Mouse (Mus musculus): ENCODE measurements around the gene Cmtm6. TPM values are rescaled to one million over a fixed set of nuclear protein-coding genes. Genes with fewer than 3 reads are reported as not detected.
A peak's percentile ranks its signal among the peaks of the same experiment; 100 is the strongest.

Cmtm6 gene
- polyA plus RNA-seq, 1 experiment: 23.9 TPM

DNA sequence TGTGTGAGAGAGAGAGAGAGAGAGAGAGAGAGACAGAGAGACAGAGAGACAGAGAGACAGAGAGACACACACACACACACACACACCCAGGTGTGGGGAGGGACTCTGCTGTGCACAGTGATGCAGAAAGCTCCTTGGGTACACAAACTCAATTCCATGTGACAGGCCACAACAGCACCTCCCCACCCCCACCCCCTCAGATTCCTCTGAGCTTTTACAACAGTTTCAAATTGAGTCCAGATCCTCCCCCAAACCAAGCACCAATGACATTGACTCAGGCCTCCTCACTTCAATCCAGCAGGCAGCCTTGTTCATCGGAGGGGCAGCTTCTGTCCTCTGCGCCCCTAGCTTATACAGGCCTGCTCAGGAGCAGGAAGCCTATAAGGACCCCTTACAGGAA lies 36.6 kb downstream of the Cmtm6 start:
- no peak for DNase-seq (ENCODE audit: extremely low spot score in 1 of 2, low spot score in 1 of 2)

DNA sequence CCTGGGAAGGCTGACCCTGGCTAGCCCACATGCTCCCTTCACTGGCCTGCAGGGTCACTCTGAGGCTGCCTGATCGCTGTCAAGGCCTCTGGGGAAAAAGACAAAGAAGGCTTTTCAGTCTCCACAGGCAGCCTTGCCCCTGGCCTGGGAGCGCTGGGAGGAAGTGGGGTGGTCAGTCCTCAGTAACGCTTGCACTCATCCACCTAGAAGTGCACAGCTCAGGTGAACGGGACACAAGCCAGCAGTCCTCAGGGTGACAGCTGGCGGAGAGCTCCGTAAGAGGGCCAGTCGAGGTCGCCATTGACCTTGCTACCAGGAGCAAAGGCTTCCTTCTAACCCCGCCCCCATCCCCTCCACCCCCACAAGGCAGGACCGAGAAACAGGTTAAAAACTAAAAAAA lies 37.1 kb downstream of the Cmtm6 start:
- DNase-seq (ENCODE audit: extremely low spot score in 1 of 2, low spot score in 1 of 2): no peak

DNA sequence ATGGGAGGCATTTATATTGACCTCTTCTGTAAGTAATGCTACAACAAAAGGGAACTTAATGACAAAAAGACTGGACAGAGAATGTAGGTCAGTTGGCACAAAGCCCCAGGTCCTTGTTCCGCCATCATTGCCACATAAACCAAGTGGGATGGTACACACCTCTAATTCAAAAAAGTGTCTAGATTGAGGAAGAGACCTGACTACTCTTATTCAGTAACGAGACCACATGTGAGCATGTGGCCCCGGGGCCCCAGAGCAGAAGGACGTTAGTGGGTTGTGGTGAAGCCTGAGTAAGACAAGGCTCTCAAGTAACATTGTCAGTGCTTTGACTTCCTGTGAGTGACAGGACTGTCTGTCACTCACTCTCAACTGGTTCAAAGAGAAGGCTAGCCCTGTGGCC lies 39.3 kb downstream of the Cmtm6 start:
- DNase-seq (ENCODE audit: extremely low spot score in 1 of 2, low spot score in 1 of 2): no peak

DNA sequence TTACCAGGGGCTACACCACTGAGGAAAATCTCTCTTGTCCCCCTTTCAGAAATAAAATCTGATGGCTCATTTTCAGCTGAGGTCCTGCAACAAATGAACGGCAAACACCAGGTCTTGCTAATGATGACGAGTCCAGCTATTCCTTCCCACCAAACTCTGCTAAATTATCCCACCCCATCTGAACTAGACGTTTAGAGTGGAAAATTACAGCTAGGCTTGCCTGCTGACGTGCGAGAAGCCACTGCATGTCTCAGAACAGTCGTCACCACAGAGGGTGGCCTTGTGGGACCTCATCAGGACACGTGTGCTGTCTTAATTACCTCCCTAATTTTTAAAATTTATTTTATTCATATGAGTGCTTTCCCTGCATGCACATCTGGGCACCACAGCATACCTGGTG lies 40.6 kb downstream of the Cmtm6 start:
- no peak for DNase-seq (ENCODE audit: extremely low spot score in 1 of 2, low spot score in 1 of 2)

- DNase-seq (ENCODE audit: extremely low spot score in 1 of 2, low spot score in 1 of 2): no peak
Measured at GRCm38 (mm10) chr9:114774629-114775028, 43.7 kb downstream of the Cmtm6 start.

DNA sequence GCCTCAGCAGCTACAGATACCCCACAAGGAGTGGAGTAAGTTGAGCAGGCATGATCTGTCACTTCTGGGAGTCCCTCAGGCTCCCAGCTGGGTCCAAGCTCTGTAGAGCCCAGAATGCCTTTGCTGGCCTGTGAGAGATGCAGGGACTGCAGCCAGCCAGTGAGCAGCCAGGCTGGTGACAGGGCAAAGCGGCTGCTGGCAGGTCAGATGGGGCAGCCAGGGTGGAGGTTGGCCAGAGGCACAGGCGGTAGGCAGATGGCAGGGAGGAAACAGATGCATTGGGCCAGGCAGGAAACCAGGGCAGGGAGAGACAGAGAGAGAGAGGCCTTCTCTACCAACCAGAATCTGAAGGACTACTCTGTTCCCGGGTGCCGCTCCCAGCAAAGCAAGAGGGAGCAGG lies 44.4 kb downstream of the Cmtm6 start:
- no peak for DNase-seq (ENCODE audit: extremely low spot score in 1 of 2, low spot score in 1 of 2)

GRCm38 (mm10) chr9:114776361-114776760 lies 45.4 kb downstream of the Cmtm6 start:
- DNase-seq (ENCODE audit: extremely low spot score in 1 of 2, low spot score in 1 of 2): no peak

DNA sequence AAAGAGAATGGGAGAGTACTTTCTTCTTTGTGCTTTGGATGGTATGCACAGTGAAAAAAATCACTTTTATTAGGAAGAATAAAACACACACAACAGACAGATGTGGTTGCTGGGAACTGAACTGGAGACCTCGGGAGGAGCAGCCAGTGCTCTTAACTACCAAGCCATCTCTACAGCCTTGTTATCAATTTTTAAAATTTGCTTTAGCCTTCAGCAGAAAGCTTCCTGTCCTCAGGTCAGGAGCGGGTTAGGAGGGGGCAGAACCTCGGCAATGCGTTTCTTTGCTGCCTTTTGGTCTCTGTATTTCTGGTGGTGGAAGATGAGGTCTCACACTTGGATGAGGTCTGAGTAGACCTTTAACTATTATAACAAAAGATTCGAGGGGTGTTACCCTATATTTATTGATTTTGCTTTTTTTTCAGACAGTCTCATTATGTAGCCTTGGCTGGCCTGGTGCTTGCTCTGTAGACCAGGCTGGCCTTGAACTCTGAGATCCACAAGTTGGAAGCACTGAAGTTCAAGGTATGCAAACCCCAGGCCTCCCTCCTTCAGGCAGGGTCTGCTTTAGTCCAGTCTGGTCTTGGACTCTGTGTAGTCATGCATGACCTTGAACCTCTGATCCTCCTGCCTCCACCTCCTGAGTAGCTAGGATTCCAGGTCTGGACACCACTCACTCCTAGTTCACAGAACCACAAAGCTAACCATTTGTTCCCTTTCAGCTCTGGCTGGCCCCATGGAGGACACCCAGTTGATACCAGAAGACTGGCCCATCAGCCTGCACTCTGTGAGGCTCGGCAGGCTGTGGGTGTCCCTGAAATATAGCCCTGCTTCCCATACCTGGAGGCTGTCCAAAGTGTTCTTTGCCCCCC lies 46.5 kb downstream of the Cmtm6 start:
- no peak for DNase-seq (ENCODE audit: extremely low spot score in 1 of 2, low spot score in 1 of 2)

DNA sequence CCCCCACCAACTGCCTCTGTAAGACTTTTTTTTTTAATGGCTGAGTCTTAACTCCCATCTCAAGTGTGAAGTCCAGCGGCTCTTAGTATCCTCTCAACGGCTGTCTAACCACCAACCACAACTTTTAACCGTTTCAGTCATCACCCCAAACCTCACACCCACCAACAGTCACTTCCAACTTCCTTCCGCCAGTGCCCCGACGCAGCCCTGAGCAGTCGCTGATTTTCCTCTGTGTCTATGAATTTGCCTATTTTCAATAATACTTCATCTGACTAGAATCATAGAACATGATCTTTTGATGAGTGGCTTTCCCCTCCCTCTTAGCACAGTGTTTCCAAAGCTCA lies 47.1 kb downstream of the Cmtm6 start:
- no peak for DNase-seq (ENCODE audit: extremely low spot score in 1 of 2, low spot score in 1 of 2)

GRCm38 (mm10) chr9:114778877-114779276 lies 48.0 kb downstream of the Cmtm6 start:
- no peak for DNase-seq (ENCODE audit: extremely low spot score in 1 of 2, low spot score in 1 of 2)

DNA sequence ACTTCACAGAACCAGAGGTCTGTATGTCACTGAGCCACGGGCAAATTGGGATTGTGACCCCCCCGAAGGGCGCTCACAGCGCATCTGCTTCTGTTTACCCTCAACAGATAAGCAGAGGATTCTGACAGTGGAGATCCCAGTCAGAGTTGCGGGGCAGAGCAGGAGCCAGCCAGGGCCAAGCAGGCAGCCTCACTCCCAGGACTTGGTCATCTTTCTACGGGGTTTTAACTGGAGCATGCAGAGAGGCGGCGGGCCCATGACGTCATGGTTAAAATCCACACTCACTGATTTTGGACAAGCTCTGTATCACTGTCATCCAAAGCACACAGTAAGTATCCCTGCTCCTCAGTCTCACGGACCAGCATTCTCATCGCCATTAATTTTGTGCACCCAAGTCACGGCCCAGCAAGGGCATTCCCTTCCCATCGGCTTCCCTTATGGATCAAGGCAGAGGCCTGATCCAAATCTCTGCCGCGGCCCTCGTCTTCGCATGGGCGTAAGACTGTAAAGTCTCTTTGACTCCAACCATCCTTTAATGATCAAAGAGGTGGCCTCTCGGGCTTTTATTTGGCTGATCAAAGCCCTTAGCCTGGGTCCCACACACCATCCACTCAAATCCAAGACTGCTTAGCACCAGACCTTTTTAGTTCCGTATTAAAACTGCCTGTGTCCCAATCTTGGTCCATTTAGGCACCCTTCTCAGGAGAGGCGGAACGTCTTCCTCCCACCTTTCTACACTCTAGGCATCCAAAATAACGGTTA lies 49.2 kb downstream of the Cmtm6 start:
- no peak for DNase-seq (ENCODE audit: extremely low spot score in 1 of 2, low spot score in 1 of 2)

DNA sequence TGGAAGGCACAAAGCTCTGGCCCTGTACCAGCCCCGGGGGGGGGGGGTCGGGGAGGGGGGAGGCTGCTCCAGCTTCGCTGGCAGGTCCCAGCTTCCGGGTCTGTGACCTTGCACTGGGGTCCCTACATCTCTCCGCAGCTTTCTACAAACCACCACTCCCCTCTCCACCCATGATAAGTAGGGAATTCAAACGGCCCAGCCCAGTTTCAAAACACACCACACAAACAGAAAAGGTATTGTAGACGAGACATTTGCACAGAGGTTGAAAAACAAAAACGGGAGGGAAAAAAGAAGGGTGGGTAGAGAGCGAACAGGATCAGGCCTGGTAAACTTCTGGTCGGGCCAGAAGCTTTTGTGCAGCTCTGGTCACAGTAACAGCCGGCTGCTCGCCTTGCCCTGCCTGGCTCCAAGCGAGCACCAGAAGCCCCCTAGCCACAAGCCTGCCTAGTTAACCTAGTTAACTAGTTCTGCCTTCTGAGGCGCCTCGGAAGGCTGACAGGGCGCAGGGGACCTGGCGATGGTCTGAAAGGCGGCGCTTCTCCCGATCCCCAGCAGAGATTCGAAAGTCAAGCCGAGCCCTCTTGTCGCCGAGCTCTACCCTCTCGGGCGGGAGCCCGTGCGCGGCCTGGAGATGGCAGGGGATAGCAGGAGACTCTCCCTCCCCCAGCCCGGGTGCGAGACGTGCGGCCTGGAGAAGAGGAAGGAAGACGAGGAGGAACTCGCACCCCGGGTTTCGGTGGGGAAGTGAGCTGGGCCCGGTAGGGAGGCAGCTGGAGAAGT lies 50.0 kb downstream of the Cmtm6 start:
- peak in 1 of 2 experiments; percentile 27 for DNase-seq (ENCODE audit: extremely low spot score in 1 of 2, low spot score in 1 of 2)

- DNase-seq (ENCODE audit: extremely low spot score in 1 of 2, low spot score in 1 of 2): no peak
Measured at GRCm38 (mm10) chr9:114781526-114782212, 50.8 kb downstream of the Cmtm6 start, which contains the start of gene Cmtm7. Gene Cmtm7, minus strand, starts transcription at chr9:114781856.

- no peak for DNase-seq (ENCODE audit: extremely low spot score in 1 of 2, low spot score in 1 of 2)
Measured at GRCm38 (mm10) chr9:114785432-114786125, 54.7 kb downstream of the Cmtm6 start.

DNA sequence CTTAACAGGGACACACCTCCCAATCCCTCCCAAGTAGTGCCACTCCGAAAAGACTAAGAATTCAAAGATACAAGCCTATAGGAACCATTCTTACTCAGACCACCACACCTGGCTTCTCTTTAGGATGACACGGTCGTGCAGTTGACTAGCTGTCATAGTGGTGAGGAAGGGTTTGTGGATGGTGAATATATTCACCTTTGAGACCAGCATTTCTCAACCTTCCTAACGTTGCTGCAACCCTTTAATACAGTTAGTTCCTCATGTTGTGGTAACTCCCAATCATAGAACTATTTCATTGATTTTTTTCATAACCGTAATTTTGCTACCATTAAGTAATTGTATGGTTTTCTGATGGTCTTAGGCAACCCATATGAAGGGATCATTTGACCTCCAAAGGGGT lies 56.2 kb downstream of the Cmtm6 start:
- DNase-seq (ENCODE audit: extremely low spot score in 1 of 2, low spot score in 1 of 2): no peak

DNA sequence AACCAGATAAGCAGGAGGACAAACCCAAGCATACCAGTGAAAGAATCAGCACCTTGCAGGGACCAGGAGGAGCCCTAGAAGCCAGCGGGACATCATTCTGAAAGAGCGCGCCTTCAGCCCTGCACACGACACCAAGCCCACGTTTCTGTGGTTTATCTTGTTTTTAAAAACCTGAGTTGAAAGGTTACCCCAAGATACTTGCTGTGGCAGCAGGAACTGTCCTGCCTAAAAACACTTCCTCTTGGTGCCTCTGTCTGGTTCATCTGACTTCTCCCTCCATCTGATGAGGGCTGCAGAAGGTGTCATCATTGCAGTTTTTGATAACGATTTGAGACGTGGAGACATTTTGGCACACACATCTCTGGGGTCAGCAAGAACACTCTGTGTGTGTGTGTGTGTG lies 56.8 kb downstream of the Cmtm6 start:
- DNase-seq (ENCODE audit: extremely low spot score in 1 of 2, low spot score in 1 of 2): no peak

- DNase-seq (ENCODE audit: extremely low spot score in 1 of 2, low spot score in 1 of 2): no peak
Measured at GRCm38 (mm10) chr9:114788697-114789096, 57.8 kb downstream of the Cmtm6 start.

- no peak for DNase-seq (ENCODE audit: extremely low spot score in 1 of 2, low spot score in 1 of 2)
Measured at GRCm38 (mm10) chr9:114789557-114789956, 58.6 kb downstream of the Cmtm6 start.

DNA sequence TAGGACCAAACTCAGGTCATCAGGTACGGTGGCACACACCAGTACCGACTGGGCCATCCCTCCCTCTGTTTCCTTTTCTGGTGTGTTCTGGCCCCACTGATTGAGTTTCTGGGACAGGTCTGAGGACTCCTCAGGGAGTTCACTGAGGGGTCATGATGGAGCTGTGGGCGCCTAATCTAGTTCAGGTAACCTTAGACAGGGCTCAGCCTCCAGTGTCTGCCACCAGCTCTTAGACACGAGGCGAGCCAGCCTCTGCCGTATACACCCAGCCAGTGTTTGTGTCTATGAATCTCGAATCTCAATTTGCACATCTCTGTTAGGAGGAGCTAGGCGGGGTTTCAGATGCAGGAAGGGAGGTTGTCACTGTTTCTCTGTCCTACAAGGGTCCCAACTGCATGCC lies 59.1 kb downstream of the Cmtm6 start:
- DNase-seq (ENCODE audit: extremely low spot score in 1 of 2, low spot score in 1 of 2): no peak

DNA sequence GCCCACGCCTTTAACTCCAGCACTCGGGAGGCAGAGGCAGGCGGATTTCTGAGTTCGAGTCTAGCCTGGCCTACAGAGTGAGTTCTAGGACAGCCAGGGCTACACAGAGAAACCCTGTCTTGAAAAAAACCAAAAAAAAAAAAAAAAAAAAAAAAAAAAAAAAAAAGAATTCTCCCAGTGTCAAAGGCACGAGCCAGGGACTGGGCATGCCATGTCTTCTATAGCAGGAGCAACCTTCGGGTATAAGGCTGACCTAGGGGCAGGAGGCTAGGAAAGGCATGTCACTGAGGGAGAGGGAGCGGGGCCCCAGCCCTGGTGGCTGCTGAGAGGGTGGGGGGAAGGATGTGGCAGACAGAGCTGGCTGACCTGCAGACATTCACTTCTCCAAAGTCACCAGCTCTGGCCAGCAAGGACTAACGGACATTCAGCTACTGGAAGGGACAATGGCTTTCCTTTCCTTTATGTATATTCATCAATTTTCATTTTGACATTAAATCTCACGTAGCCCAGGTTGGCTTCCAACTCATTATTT lies 62.9 kb downstream of the Cmtm6 start:
- no peak for DNase-seq (ENCODE audit: extremely low spot score in 1 of 2, low spot score in 1 of 2)
